Mouse (Mus musculus): Measurements from ENCODE around the gene Chchd1.
"Not testable (repeated sequence)": the region's sequence is repeated elsewhere in the genome, so short reads cannot be mapped to it uniquely, and the experiment has no call there.

Chchd1 gene

GRCm38 (mm10) chr14:20691772-20692171 is 11.0 kb upstream of the Chchd1 start:
- no peak for DNase-seq

DNA sequence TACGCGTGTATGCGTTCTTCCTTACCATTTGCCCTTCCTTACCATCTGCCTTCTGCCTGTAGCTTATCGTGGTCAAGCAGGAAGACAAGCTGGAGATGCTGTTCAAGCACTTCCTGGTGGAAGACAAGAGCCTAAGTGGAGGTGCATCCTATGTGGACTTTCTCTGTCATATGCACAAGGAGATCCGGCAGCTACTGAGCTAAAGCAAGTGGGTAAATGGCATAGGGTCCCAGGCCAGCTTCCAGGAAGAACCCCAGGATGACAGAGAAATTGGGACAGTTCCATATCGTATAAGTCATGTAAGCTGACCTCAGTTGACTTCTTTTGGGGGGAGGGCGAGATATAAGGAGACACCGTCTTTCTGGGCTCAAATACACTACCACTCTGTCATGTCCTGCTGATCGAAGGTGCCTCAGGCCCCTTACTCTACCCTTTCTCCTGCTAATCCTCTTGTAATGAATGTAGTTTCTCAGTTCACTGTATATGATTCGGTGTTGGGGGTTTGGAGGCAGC is 9.2 kb upstream of the Chchd1 start:
- DNase-seq: no peak

GRCm38 (mm10) chr14:20694185-20694883 is 8.5 kb upstream of the Chchd1 start:
- DNase-seq: peak; percentile 7 to 35

DNA sequence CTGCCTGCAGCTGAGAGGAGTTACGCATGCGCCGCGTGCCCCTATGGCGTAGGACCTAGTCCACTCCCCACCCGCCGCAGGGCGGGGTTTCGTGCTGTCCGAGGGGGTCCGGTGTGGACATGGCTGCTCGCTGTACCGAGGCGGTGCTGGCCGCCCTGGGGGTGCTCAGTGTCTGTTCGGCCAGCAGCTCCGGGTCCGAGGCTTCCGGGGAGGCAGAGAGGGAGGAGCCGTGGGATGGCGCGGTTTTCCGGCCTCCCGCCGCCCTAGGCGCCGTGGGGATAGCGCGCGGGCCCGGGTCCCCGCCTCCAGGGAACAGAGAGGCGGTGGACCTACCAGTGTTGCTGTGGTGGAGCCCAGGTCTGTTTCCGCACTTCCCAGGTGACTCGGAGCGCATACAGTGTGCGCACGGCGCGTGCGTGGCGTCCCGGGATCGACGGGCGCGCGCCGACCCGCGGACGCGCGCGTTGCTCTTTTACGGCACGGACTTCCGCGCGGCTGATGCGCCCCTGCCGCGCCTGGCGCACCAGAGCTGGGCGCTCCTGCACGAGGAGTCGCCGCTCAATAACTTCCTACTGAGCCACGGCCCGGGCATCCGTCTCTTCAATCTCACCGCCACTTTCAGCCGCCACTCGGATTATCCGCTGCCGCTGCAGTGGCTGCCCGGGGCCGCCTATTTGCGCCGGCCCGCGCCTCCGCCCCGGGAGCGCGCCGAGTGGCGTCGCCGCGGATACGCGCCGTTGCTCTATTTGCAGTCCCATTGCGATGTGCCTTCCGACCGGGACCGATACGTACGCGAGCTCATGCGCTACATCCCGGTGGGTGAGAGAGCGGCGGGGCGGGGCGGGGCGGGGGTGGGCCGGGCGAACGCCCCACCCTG is 7.7 kb upstream of the Chchd1 start, which contains the start of gene Fut11:
Fut11 (plus strand) TSS at position 85 of the 877 bp plus-strand sequence.
- DNase-seq: peak; percentile 79 to 83

DNA sequence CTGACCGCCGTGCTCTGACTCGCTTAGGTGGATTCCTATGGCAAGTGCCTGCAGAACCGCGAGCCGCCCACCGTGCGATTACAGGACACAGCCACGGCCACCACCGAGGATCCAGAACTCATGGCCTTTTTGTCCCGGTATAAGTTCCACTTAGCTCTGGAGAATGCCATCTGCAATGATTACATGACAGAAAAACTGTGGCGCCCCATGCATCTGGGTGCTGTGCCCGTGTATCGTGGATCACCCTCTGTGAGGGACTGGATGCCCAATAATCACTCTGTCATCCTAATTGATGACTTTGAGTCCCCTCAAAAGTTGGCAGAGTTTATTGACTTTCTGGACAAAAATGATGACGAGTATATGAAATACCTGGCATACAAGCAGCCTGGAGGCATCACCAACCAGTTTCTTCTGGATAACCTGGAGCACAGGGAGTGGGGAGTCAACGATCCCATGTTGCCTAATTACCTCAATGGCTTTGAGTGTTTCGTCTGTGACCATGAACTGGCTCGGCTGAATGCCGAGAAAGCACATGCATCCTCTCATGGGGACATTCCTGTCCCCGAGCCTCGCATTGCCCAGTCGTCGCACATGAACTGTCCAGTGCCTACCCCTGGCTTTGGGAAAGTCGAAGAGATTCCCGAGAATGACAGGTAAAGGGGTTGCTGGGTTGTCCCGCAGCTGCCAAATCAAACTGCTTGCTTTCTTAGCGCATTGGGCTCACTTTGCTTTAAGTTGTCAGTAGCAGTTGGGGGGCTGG is 6.9 kb upstream of the Chchd1 start:
- no peak for DNase-seq

DNA sequence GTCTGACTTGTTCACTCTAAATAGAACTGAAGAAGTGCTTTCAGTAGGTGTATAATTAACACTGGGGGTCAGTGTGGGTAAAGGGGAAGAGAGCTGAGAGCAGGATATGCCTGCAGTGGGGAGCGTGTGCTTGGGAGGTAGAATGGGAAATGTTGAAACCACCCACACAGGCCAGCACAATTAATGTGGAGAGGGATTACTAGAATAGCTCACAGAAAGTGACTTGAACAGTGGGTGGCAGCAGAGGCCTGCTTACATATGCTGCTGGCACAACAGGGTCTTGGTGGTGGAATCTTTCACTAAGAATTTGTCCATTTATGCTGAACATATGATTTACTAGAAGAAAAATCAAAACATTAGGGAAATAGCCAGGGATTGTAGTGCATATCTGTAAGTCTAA is 5.8 kb upstream of the Chchd1 start:
- peak; percentile 47 for DNase-seq

GRCm38 (mm10) chr14:20698515-20698914 is 4.3 kb upstream of the Chchd1 start:
- no peak for DNase-seq

- DNase-seq: no peak
Observed at GRCm38 (mm10) chr14:20700362-20700761, 2.4 kb upstream of the Chchd1 start.

- no peak for DNase-seq
Observed at GRCm38 (mm10) chr14:20701554-20701953, 1.3 kb upstream of the Chchd1 start.

GRCm38 (mm10) chr14:20702096-20702740 is 588 bp upstream of the Chchd1 start:
- DNase-seq: no peak

- DNase-seq: not testable (repeated sequence)
Observed at GRCm38 (mm10) chr14:20703461-20703860, 655 bp downstream of the Chchd1 start.

DNA sequence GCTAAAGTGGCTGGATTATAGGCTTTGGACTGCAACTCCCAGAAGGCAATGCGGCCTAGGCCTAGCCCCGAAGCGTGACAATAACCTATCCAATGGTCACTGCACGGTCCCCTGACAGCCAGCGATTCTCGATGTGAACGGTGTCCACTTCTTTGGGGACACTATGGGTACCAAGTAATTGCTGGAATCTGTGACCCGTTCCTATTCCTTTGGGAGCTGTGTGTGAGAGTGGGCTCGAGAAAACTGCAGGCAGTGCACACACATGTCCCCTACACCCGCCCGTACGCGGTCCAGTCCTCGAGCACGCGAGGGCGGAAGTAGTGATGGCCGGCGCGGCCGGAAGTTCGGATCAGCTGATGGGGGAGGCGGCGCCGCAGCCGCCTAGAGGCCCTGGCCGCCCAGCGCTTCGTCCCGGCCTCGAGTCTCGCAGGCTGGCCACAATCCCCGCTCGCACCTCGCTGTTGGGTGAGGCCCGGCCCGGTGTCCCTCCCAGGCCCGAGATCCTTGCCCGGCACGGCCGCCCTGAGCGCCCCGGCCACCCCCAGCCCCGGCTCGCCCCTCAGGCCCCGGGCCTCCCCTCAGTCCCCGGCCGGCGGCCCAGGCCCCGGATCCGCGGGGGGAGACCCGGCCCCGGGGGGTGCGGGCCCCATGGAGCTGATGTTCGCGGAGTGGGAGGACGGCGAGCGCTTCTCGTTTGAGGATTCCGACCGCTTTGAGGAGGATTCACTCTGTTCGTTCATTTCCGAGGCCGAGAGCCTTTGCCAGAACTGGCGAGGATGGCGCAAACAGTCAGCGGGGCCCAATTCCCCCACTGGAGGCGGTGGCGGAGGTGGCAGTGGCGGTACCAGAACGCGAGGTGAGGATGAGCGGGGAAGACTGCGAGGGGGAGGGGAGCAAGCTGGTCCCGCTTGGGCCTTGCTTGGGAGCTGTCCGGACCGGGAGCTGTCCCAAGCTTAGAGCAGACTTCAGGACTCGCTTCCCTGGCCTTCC is 4.7 kb downstream of the Chchd1 start, which contains the start of gene Zswim8:
Zswim8 (plus strand) TSS at position 352 of the 990 bp plus-strand sequence.
- peak; percentile 69 to 74 for DNase-seq

GRCm38 (mm10) chr14:20708239-20708638 is 5.4 kb downstream of the Chchd1 start:
- no peak for DNase-seq

DNA sequence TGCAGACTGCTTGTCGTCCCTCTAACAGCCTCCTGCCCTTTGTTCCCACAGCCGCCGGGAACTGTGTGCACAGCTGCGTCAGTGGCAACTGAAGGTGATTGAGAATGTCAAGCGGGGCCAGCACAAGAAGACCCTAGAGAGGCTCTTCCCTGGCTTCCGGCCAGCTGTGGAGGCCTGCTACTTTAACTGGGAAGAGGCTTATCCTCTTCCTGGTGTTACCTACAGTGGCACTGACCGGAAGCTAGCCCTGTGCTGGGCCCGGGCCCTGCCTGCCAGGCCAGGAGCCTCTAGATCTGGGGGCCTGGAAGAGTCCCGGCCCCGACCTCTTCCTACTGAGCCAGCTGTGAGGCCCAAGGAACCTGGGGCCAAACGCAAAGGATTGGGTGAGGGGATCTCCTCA is 11.0 kb downstream of the Chchd1 start:
- DNase-seq: no peak

GRCm38 (mm10) chr14:20718443-20718842 is 15.6 kb downstream of the Chchd1 start:
- no peak for DNase-seq

DNA sequence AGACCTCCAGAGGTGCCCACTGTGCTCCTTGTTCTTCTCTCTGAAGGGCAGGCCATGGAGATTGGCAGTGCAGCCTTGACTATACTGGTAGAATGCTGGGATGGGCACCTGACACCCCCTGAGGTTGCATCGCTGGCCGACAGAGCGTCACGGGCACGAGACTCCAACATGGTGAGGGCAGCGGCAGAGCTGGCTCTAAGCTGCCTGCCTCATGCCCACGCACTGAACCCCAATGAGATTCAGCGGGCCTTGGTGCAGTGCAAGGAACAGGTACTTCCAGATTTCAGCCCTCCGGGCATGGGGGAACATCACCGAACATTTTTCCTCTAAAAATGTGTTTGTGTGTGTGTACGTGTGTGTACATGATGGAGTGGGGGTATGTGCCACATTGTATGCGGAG is 17.0 kb downstream of the Chchd1 start:
- DNase-seq: no peak

- DNase-seq: no peak
Observed at GRCm38 (mm10) chr14:20721371-20721770, 18.6 kb downstream of the Chchd1 start.

DNA sequence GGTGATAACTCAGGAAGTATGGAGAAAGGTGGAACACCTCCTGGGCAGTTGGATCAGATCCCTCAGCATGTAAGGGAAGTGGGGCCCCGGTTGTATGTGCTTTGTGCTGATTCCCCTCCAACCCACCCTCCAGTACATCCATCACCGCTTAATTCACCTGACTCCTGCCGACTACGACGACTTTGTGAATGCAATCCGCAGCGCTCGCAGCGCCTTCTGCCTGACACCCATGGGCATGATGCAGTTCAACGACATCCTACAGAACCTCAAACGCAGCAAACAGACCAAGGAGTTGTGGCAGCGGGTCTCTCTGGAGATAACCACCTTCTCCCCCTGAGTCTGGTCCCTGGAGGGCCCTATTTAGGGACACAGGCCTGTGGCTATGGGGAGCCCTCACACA is 20.2 kb downstream of the Chchd1 start:
- DNase-seq: no peak

DNA sequence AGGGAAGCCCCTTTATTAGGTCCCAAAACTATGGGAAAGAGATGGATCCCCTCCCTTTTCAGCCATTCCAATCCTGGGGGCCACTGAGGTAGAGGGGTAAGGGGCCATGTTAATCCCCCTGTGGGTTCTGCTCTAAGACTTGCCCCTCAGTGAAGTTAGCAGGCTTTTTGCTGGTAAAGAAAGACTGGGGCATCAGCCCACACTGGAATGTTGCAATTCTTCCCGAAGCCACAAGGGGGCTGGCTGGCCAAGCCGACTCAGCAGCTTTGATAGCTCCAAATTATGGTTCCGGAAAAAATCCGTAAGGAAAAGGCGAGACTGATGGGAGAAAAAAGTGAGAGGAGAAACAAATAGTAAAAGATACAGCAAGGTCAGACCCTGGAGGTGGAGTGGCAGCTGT is 21.2 kb downstream of the Chchd1 start:
- DNase-seq: peak; percentile 40 to 47

DNA sequence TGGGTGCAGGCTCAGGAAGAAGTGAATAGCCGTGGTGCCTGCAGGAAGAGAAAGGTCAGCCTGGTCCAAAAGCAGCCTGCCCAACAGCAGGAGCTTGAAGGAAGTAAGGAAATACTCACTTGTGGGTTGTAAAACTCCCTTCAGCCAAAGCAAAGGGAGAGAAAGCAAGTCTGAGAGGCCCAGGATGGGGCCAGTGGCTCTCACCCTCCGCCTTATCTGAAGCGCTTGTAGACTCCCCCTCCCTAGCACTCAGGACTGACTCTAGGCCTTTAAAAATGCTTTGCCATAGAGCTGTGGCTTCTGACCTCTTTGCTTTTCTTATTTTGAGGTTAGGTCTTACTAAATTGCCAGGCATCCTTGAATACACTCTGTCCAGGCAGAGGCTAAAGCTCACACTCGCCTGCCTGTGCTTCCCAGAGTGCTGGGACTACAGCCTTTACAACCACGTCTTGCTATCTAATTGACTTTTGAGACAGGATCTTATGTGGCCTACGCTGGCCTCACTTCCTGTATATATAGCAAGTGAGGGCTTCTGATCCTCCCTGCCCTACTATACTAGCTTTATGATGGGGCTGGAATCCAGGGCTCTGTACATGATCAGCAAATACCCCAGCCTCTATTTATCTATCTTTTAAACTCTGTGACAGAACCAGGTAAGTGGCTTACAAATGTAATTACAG is 23.0 kb downstream of the Chchd1 start:
- DNase-seq: no peak
